Mouse (Mus musculus) MN1 (cell line): Measurements from ENCODE around the gene Dpp6.
"Not testable (repeated sequence)": the region's sequence is repeated elsewhere in the genome, so short reads cannot be mapped to it uniquely, and the experiment has no call there.

Experiments used
- DNase-seq: peaks from one replicate; pipeline ENCODE4 v3.0.0-alpha.2; 2016; ENCODE audit warnings: low spot score

The Dpp6 gene

DNA sequence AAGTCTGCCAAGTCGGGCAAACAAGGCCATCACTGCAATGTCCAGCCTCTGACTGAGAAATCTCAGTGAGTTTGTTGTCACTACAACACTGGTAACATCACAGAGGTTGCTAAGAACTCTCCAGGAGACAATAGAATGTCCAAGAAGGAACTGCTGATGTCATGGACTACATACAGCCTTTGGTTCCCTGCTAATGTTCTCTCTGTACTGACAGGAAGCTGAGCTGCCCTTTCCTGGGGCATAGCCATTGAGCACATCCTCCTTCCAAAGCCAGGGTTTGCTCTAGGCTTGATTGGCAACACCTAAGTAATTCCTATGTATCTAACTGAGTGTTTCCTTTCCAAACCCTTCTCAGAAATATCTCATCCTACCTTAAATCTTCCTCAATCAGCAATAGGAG is 684.3 kb downstream of the Dpp6 start, which contains the start of gene Speer4b:
Gene Speer4b, minus strand, starts transcription at position 101 of the 400 bp plus-strand sequence.
- DNase-seq: not testable (repeated sequence)

DNA sequence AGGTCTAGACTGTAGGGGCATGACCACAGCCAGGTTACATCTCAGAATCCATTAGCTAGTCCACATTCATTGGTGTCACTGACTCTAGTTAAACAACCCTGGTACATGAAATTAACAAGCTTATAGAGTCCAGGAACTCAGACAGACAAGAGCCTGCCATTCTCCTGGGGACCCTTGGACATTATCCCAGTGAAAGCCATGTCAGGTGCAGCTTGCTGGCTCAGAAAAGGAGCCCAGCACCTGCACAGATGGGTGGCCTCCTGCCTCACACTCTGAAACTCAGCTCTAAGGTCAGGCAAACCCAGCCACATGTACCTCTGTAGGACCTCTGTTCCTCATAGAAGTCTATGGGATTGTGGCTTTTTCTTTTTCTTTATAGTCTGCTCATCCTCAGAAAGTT is 701.7 kb downstream of the Dpp6 start:
- DNase-seq: no peak

DNA sequence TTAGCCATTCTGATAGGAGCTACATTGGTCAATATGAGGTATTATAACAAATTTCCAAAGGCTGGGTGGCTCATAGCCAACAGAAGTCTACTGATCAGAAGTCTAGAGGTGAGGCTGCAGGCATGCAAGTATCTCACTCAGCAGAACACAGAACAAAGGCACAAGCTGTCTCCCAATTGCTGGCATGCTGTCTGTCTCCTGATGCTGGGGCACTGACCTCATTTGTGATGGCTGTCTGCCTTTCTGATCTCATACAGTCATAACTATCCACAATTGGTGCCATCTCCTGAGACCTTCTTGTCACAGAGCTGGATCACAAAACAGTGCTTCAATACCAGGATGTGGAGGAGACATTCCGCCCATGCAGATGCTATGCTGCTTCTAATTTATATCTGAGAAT is 709.9 kb downstream of the Dpp6 start:
- DNase-seq: no peak

DNA sequence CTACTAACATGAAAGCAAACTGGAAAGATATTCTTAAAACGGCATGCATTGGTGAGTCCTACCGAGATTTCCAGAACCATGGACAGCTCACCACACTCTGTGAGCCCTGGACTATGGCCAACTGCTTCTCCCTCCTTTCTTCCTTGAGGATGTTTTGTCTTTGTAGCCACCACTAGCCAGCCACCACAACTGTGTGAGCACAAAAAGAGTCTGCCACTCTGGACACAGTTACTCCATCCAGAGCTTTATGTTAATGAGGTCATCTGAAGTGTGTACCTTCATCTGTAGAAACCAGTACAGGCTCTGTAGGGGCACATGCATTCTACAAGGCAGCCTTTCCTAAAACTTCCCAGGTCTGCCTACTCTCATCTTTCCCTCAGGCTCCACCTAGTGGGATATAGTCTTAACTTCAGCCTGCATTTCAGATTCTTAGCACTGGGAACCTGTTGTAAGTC is 727.8 kb downstream of the Dpp6 start:
- DNase-seq: no peak

DNA sequence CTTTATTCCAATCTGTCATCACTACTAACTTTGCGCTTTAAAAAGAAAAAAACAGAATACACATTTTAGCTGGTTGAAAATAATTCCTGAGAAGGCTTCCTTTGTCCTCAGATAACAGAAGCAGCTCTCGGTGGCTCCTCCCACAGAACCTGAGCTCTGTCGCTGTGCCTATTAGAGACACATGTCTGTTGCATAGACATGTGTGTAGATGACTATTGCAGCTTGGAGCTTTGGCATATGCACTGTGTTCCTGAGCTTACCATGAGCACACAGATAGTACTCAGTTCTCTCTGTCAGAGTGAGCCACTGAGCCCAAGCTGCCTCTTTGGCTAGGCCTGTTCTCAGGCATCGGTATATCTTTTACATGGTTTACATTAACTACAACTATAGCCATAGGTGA is 732.3 kb downstream of the Dpp6 start:
- no peak for DNase-seq

DNA sequence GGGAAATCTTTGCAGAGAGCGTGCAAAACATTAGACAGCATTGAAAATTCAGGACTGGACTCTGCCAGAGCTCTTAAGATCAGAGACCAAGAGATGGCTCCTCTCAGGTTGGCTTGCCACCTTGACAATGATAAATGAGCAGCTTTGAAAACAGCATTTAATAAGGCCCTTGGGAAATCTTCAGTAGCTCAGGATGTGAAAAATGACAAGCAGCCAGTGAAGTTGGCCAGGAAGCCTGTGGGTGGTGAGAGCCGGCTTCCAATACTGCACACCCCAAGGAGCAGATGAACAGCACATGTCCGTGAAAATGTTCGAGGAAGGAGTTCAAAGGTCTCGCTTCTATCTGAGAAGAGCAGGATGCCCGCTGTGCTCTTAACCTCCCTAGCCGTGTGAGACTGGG is 748.7 kb downstream of the Dpp6 start:
- no peak for DNase-seq

DNA sequence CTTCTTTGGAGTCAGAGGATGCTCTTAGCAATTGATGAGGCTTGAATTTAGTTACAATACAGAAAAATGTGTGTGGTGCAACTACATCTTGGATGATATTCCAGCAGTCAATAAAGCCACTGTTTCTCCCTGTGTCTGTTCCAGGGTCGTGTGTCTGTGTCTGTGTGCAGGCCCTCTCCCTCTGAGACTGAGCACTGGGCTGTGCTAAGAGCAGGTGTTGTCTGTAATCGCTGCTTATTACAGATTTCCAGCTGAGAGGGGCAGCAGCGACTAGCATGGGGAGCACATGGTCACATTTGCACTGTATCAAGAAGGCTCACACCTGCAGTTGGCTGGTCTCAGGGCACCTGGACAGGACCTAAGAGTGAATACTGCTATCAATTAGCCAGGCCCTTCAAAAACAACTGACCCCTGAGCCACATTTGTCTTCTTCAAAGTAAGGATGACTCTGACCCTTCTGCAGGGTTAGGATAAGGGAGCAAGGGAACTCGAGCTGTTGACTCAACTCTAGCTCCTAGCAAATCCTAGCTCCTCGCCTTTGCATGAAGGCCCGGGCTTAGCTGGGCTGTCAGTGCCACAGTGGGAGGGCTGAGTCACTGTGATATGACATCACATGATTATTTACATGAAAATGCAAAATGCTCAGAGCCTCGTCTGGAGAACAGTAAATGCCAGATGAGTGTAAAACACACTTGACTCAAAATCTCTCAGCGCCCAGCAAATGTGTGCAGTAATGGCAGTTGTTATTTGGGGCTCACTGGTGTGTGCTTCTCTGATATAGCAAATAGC is 771.2 kb downstream of the Dpp6 start:
- DNase-seq: no peak

DNA sequence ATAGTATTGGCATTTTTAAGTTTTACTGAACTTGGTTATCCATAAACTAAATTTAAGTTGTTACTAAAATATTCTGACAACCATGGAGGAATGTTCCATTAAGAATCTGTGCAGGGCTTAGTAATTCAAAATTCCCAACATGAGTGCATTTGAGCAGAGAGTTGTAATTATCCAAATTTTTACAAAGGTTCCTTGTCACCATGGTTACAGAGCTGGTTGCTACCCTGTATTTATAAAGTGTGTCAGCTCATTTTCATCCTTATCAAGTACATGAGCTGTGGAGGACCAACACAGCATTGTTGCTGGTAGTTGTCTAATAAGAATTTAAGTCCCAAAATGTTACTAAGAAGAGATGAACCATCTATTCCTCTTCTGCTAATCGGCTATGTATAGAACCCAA is 787.1 kb downstream of the Dpp6 start:
- no peak for DNase-seq

DNA sequence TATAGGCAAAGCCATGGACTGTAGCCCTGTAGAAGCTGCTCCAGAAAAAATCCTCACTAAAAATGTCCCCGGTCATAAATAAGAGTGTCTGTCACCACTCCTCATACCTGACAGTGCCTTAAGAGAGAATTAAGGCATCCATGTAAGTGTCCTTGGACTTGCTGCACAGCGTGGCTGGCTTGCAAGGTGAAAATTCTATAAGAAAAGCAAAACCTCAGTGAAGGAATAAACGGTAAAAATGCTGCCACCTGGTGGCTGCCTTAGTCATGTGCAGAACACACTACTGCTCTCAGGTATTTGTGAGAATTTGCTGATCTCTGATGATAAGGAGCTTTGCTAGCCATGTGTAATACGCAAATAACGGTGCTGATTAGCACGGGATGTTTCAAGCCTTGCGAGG is 798.8 kb downstream of the Dpp6 start:
- peak; percentile 35 for DNase-seq

DNA sequence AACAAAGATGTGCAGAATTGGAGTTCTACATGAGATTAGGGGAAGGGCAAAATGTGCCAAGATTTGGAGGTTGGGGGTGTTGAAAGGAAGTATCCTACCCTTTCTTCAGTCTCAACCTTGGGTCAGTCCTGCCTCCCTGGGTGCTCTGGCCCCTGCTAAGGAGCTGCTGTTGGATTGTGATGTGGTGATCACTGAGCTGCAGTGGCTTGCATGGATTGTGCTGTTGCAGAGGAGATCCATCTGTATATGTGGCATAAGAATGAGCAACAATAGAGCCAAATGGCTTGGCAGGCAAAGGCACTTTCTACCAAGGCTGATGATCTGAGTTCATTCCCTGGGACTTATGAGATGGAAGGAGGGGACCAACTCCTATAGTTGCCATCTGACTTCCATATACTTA is 804.8 kb downstream of the Dpp6 start:
- DNase-seq: no peak

DNA sequence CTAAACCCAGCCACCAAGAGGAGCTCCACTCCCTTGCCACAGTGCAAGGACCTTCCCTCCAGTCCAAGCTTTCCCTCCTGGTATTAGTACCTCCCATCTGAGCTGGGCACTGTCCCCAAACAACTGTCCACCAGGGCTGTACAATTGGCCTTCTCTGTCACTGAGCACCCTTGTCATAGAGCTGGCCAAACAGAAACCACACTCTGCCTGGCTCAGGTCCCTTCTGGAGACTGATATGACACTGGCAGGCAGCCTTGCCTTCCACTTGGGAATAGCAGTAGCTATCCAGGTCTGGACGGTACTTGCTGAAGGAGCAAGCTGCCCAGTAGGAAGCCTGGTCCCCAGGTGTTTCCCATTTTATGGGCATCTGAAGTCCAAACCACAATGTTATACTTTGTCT is 806.9 kb downstream of the Dpp6 start:
- DNase-seq: no peak

DNA sequence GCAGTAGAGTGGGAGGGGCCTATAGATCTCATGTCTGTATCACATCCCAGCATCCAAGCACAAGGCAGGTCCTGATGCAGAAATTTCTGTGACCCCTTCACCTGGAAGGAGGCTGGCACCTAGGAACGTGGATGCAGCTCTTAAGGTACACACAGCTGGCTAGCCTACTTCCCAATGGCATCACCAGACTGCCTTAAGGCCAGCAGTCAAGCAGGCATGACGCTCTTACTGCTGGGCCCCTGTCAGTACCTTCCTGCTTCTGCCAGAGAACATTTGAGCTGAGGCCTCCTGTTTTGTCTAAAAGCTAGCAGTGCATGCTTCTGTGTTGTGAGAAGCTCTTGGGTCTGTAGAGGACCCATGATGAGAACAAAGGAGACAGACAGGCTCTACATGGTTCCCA is 815.1 kb downstream of the Dpp6 start:
- DNase-seq: no peak

DNA sequence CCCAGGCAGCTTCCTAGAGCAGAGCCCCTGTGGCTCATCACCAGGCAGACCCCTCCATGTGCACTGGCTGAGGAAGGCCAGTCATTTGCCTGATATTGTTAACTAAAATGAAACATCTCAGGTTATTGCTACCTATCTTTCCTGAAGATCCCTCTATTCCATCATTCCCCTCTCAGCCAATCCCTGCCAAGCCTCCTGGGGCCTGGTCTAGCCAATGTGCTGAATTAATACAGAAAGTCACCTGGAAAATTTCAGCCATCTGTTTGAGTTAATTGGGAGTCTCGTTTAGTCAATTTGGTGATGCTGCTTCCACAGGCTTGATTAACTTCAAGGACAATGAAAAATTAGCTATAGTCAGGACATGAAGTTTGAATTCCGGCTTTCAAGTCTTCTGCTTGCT is 818.9 kb downstream of the Dpp6 start:
- DNase-seq: no peak

DNA sequence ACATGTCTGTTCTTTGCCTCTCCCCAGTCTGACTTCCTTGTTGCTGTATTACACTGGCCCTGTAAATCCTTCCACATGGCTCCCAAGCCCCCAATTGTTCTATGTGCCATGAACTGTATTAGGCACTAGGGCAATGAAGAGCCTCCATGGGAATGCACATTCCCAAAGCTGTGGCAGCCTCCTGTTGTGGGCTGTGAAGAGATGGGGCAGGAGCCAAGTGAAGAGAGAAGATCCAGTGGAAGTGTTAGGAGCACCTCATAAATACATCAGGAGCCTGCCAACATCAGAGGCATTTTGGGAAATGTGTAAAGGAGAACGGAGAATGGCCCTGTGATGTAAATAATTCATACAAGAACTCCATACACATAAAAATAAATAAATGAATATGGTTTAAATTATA is 824.9 kb downstream of the Dpp6 start:
- no peak for DNase-seq

DNA sequence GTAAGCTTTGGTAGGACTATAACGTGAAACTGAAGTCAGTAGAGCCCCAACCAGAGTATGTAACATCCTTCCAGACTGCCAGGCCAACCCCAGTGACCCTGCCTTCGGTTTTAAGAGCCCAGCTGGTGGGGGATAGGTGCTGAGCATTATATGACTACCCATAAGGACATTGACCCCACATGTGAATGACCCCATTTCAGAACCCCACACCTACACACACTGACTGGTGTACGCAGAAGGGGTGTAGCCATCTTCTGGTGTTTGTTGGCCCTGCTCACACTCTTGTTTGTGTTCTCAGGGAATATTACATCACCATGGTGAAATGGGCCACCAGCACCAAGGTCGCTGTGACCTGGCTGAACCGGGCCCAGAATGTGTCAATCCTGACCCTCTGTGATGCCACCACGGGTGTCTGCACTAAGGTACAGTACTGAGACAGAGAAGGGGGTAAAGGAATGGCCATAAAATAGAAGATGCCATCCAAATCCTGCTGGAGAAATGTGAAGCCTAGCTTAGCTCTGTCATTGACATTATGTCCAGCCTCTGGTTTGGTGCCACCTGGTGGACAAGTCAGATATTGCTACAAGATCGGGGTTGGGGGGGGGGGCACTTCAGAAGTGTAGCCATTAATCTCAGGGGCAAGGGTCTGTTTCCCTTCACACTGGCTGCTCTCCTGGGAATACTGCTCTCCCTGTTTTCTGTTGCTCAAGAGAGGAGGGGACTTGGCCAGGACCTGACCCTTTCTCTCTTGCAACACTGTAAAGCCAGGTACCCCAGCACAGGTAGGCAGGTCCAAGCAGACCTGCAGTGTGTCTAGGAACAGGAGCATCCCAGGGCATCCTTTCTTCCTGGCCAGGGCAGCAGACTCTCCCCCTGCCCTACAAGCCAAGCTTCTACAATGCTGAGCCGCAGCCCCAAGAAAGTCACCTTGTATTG is 835.1 kb downstream of the Dpp6 start:
- no peak for DNase-seq

DNA sequence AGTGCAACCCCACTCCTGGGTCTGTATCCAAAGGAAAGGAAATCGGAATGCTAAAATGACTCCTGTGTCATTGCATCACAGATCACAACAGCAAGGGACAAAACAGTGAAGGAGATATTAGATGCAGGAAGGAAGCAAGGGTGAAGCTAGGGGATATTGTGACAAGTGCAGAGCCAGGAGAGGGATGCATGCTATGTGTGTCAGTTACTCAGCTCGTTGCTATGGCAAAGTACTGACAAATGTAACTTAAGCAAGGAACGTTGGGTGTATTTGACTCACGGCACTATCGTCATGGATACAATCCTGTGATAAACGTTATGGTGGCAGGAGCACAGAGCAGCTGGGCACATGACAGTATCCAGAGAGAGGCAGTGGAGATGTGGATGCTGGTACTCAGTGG is 839.1 kb downstream of the Dpp6 start:
- DNase-seq: no peak

DNA sequence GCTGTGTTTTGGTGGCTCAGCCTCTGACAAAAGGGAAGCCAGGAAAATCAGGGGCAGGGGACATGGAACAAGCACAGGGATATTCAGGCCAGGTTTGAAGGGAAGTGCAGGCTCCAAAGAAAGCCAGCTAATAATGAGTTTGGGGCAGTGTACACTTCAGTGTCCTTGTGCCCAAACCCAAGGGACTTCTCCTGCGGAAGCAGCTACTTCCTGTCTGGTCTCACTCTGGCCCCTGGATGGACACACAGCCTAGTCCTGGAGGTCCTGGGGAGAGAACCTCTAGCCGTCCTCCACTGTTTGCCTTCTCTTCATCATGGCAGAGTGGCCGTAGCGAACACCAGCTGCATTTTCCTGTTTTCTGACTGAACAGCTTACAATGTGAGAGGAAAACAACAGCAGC is 840.7 kb downstream of the Dpp6 start:
- DNase-seq: no peak

DNA sequence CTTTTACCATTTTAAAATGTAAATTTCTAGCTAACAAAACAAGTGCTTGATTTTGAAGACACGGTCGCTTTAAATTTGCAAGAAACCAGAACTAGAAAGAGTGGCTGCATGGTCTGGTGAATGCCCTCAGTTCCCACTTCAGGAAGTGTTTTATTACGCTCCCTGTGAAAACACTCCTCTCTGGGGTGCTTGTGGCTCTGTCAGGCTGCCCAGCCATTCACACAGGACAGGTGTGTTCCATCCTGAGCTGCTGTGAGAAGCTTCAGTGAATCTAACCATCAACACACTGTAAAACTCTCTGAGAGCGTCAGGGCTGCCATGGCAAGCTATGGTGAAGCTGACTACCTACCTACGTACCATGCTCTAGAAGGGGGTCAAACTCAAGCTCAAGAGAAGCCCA is 841.2 kb downstream of the Dpp6 start:
- DNase-seq: no peak

DNA sequence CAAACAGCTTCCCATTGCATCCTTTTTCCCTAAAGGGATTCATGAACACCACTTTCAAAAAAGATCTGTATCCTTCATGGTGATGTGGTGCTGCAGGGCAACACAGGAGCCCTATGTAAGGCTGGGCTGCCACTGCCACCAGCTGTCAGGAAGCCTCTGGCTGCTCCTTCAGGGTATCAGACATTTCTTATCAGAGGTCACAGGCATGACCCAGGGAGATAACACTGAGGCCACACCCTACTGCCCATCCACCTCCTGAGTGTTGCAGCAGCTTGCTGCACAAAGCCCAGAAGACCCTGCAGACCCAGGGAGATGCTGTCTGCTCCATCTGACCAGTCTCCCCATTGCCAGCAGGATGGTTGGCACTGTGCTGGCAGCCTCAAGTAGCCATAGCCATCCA is 841.6 kb downstream of the Dpp6 start:
- no peak for DNase-seq

DNA sequence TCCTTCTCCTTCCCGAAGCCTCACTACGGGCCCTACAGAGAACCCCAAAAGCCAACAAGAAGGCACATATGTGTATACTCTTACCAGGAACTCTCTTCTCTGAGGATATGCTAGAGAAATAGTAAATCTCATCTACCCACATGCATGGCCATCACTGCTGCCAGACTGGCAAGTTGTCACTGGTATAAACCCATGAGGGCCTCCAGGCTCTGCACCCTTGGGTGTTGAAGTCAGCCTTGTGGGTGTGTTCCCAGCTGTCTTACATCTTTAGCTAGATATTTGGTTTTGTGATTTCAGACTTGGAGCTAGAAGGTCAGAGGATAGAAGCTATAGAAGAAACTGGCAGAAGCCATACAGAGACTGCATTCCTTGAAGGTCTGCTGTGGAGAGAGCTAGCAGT is 842.0 kb downstream of the Dpp6 start:
- DNase-seq: no peak

DNA sequence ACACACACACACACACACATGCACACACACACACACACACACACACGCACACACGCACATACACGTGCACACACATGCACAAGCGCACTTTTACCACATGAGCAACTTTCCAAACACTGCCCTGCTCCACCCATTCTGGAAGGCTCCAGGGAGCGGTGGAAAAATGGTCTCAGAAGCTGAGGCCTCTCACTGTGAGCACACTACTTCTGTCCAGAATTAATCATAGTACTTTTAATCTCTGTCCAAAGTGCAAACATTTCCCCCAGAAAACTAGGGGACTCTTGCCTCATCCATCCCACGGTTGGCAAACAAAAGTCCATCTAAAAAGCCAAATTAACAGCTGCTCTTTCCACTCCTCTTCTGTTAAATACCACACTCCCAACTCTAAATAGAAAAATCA is 842.8 kb downstream of the Dpp6 start:
- no peak for DNase-seq

DNA sequence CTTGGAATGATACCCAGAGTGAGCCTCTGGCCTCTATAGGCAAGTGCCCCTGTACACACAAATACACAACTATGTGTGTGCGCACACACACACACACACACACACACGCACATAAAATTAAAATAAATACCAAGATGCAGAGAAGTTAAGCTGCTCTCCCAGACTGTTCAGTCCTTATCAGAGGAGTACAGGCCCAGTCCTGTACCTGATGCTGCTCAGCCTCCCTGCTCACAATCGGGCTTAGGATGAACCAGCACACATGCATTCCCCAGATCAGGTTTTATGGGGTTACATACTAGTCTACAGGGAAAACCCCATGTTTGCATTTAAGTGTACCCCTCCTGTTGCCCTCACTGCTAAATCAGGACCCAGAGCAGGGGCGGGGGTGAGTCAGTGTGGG is 847.1 kb downstream of the Dpp6 start:
- DNase-seq: no peak

DNA sequence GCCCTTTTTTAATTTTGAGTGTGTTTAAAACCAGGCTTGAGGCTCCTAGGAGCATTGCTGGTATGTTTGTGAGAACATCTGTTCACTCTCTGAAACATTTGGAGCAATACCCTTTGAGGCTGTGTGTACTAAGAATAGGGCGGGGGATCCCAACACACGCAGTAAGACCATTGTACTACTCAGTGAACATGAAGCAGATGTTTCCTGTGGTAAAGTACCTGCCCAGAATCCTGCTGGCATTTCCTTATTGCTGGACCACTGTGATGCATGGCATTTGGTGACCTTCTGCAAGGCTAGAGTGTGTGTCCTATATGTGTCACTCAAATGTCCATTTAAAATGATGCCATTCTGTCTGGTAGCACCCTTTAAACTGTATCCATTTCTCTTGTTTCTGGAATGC is 854.5 kb downstream of the Dpp6 start:
- no peak for DNase-seq
